Mouse (Mus musculus): Measurements from ENCODE around the gene Adh6b. TPM values are rescaled to one million over a fixed set of nuclear protein-coding genes. Genes with fewer than 3 reads are reported as not detected.

Adh6b gene
- 0.44 TPM in 1 of 2 replicates, not detected in the other for polyA plus RNA-seq (2015; fragmentation: Nextera tagmentation; extraction: Ambion mirVana)

DNA sequence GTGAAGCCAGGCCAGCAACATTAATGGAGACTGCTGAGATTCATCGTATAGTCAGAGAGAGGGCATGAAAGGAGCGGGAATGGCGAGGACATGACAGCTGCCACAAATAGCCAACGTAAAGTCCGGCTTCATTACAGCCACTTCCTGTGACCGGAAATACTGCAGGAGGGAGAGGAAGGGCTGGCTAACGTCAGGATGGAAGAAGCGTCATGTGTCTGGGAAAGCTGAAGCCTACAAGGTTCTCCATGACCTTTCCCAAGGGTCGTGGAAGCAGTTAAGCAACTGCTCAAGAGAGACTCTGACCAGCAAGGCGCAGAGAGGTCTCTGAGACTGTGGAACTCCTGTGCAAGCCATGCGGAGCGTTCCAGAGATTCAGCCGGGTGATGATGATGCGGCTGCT lies at the start of gene Adh6b:
TSS of gene Adh6b (plus strand) at position 305 of the 400 bp plus-strand sequence.

GRCm38 (mm10) chr3:138312965-138313364 lies 28.6 kb upstream of the Adh6b start, which contains the start of gene Adh6a:
Adh6a (plus strand) TSS chr3:138313286.

Other genes starting within 250 kb of the Adh6b start
- 3.1 and 5.0 TPM in 2 replicates for gene Trmt10a, start 198.3 kb upstream of the Adh6b start, polyA plus RNA-seq (2015; fragmentation: Nextera tagmentation; extraction: Ambion mirVana)
- 4.7 and 4.8 TPM in 2 replicates for gene Mttp, start 196.8 kb upstream of the Adh6b start, polyA plus RNA-seq (2015; fragmentation: Nextera tagmentation; extraction: Ambion mirVana)
- gene 4930579F01Rik, start 147.9 kb upstream of the Adh6b start, polyA plus RNA-seq (2015; fragmentation: Nextera tagmentation; extraction: Ambion mirVana), result not detected in 2 replicates
- 0.17 and 0.43 TPM in 2 replicates for gene Adh7, start 124.0 kb upstream of the Adh6b start, polyA plus RNA-seq (2015; fragmentation: Nextera tagmentation; extraction: Ambion mirVana)
- gene Adh1, start 80.8 kb upstream of the Adh6b start, polyA plus RNA-seq (2015; fragmentation: Nextera tagmentation; extraction: Ambion mirVana), result 48.7 and 62.3 TPM in 2 replicates
- not detected in 2 replicates for gene Adh6a, start 28.5 kb upstream of the Adh6b start, polyA plus RNA-seq (2015; fragmentation: Nextera tagmentation; extraction: Ambion mirVana)
- not detected in 2 replicates for gene Adh4, start 73.7 kb downstream of the Adh6b start, polyA plus RNA-seq (2015; fragmentation: Nextera tagmentation; extraction: Ambion mirVana)
- 122 and 134 TPM in 2 replicates for gene Adh5, start 101.3 kb downstream of the Adh6b start, polyA plus RNA-seq (2015; fragmentation: Nextera tagmentation; extraction: Ambion mirVana)
- 36.6 and 38.6 TPM in 2 replicates for gene Metap1, start 147.7 kb downstream of the Adh6b start, polyA plus RNA-seq (2015; fragmentation: Nextera tagmentation; extraction: Ambion mirVana)
- gene Eif4e, start 184.4 kb downstream of the Adh6b start, polyA plus RNA-seq (2015; fragmentation: Nextera tagmentation; extraction: Ambion mirVana), result 166 and 198 TPM in 2 replicates

Measured in skeletal muscle tissue, postnatal 0 days (tissue).